Mouse (Mus musculus): Measurements from ENCODE around the gene Sf3b4. TPM values are rescaled to one million over a fixed set of nuclear protein-coding genes. Genes with fewer than 3 reads are reported as not detected.
A peak's percentile ranks its signal among the peaks of the same experiment; 100 is the strongest.

Sf3b4 gene
- polyA plus RNA-seq, 1 experiment from 2014 or later, result 103 TPM

- DNase-seq (no peak), ATAC-seq (ENCODE audit: low read depth) (no peak)
- peak overlapping the region; percentile 62; the same call in 1 of the 2 replicates for H3K9ac ChIP-seq
- H3K36me3 ChIP-seq, result peaks cover 52% of the 10 kb centered on the region
- H3K4me2 ChIP-seq, result no peak overlapping the region; the same call in 1 of the 2 replicates
- no peak overlapping the region for H3K27ac ChIP-seq
- H3K9me3 ChIP-seq (replicated peaks), result no peaks in the 10 kb centered on the region
- H3K27me3 ChIP-seq, result no peaks in the 10 kb centered on the region
- H3K4me3 ChIP-seq (replicated peaks), result no peak overlapping the region
- 85% methylated on average over 6 of the region's 6 CpGs for WGBS (ENCODE audit: insufficient replicate concordance)
- peaks cover 49% of the 10 kb centered on the region for H3K4me1 ChIP-seq (replicated peaks)
These were observed 3.1 kb downstream of the Sf3b4 start for GRCm38 (mm10) chr3:96175251-96175650.

GRCm38 (mm10) chr3:96178427-96178826 is 6.3 kb downstream of the Sf3b4 start:
- Histone ChIP-seq H3K4me3 (replicated peaks) (no peak overlapping the region), H3K9ac (no peak overlapping the region), H3K36me3 (peaks cover 52% of the 10 kb centered on the region), H3K4me1 (replicated peaks) (peaks cover 43% of the 10 kb centered on the region), H3K4me2 (no peak overlapping the region), H3K9me3 (replicated peaks) (no peaks in the 10 kb centered on the region), H3K27me3 (peaks cover 28% of the 10 kb centered on the region), H3K27ac (no peak overlapping the region)
- DNase-seq, result no peak
- 81% methylated on average over 4 of the region's 4 CpGs for WGBS (ENCODE audit: insufficient replicate concordance)
- no peak for ATAC-seq (ENCODE audit: low read depth)

DNA sequence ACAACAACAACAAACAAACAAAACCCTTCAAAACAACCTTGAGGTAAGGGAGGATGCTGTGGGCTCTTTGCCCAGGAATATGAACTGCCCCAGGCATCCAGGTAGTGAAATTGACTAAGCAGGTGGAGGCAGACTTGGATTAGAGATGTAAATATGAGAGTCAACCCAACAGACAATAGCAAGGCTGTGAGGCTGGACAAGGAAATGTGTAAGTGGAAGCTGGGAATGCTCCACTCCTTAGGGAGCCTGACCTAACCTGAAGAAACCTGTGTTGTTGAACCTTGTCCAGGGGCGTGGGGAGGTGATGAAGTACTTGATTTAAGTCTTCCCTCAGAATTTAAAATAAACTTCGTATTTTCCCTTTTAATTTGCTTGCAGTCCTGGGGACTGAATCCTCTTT is 6.8 kb downstream of the Sf3b4 start:
- Histone ChIP-seq H3K4me2 (no peak overlapping the region), H3K9ac (no peak overlapping the region), H3K4me1 (replicated peaks) (peaks cover 38% of the 10 kb centered on the region), H3K27me3 (peaks cover 29% of the 10 kb centered on the region), H3K27ac (no peak overlapping the region), H3K36me3 (peaks cover 48% of the 10 kb centered on the region), H3K9me3 (replicated peaks) (no peaks in the 10 kb centered on the region), H3K4me3 (replicated peaks) (no peak overlapping the region)
- WGBS (ENCODE audit: insufficient replicate concordance), result 77% methylated on average over 2 of the region's 2 CpGs
- ATAC-seq (ENCODE audit: low read depth), result no peak
- DNase-seq, result no peak

DNA sequence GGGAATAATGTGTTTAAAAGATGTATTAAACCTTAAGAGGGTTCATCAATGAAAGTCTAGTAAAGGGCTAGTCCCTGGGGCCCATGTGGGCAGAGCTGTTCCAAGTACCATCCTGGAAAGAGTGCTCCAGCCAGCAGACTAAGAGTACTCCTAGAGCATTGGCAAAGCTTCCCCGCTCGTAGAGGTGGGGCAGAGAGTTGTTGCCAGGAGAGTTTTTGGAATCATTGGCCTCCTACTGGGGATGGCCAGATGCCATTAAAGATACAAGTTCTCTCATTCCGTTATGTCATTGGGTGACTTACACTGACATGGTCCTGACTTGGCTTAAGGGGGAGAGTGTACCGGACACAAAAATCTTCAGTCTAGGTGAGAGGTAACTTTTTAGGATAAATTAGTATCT is 7.4 kb downstream of the Sf3b4 start:
- no peak for ATAC-seq (ENCODE audit: low read depth)
- peaks cover 42% of the 10 kb centered on the region for H3K36me3 ChIP-seq
- WGBS (ENCODE audit: insufficient replicate concordance), result 72% methylated on average over 4 of the region's 4 CpGs

DNA sequence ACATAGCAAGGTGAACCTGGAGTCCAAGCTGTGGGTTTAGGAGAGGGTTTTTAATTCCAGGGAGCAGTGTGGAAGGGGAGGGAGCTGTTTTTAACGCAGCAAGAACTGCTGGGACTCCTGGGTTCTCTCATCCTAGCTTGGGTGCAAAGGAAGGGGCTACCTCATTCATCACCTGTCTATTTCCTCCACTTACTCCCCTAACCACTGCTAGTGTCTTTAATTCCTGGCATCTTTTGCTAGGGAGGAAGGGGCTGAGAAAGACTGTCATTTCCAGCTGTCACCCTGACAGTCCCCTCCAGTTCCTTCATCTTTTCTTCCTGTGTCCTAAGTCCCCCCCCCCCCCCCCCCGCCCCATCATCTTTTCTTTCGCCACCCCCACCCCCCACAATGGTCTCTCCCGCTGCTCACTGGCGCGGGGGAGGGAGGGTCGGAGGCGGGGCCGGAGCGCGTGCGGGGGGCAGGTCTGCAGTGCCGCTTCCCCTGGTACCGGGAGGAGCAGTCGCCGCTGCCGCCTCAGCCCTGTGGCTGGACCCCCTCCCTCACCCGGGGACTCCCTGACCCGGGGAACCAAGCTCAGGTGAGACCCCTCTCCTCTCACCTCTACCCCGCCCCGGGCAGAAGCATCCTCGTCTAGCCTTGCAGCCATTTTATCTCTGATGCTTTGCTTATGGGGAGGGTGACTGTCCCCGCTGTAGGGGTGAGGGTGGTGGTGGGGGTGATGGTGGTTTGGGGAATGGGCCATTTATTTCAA is 8.8 kb downstream of the Sf3b4 start, which contains the start of gene Sv2a:
TSS of gene Sv2a (plus strand) at position 425 of the 751 bp plus-strand sequence.
- H3K27ac ChIP-seq, result no peak within 1 kb of the TSS
- no peak for DNase-seq
- no peak for ATAC-seq (ENCODE audit: low read depth)
- H3K9me3 ChIP-seq (replicated peaks), result no peaks in the 10 kb centered on the region
- H3K4me1 ChIP-seq (replicated peaks), result peaks cover 23% of the 10 kb centered on the region
- H3K4me2 ChIP-seq, result peak within 1 kb of the TSS; percentile 67
- peak within 1 kb of the TSS; percentile 51; the same call in 1 of the 2 replicates for H3K9ac ChIP-seq
- peaks cover 32% of the 10 kb centered on the region for H3K27me3 ChIP-seq
- H3K36me3 ChIP-seq, result peaks cover 28% of the 10 kb centered on the region
- peak within 1 kb of the TSS; percentile 54 for H3K4me3 ChIP-seq (replicated peaks)
- 1% methylated on average over 19 of the region's 23 CpGs for WGBS (ENCODE audit: insufficient replicate concordance)

More for the DNA sequence above, 7.4 kb downstream of the Sf3b4 start:
- Histone ChIP-seq H3K9me3 (replicated peaks) (no peaks in the 10 kb centered on the region), H3K4me3 (replicated peaks) (no peak overlapping the region), H3K9ac (no peak overlapping the region), H3K27ac (no peak overlapping the region), H3K4me2 (no peak overlapping the region), H3K27me3 (peaks cover 32% of the 10 kb centered on the region), H3K4me1 (replicated peaks) (peaks cover 32% of the 10 kb centered on the region)
- DNase-seq, result no peak

DNA sequence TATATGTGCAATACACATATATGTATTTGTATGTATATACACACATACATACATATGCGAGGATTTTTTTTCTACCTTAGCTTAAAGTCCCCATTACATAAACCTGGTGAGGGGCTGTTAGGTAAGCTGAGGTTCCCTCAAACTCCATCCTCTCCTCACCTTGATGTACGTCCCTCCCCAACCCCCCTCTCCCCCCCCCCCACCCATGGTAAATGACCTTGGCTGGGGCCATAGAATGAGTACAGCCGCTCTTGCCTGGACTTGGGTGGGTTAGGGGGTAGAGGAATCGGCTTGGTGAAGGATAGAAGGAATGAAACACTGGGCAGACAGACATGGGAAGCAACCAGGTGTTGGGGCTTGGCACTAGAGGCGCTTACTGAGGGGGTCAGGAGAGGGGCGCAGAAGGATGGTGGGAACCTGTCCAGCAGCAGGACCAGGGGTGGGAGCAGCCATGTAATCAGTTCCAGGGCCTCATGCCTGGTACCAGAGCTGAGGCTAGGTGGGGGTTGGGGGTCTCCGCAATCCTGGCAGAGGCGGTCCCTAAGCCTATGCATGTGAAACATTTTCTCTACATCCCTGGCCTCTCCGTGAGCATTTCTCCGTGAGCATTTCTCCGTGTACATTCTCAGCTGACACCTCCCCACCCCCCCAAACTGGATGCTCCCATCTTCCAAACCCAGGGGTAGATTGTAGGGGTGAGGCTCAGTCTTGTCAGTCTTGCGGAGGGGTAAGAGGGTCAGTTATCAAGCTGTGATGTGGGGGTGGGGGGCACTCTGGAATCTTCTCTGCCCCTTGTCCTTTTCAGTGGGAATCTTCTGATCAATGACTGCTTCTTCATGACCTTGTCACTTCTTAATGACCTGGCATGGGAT is 9.6 kb downstream of the Sf3b4 start:
- 46% methylated on average over 12 of the region's 12 CpGs for WGBS (ENCODE audit: insufficient replicate concordance)
- ATAC-seq (ENCODE audit: low read depth) (no peak), DNase-seq (no peak)
- H3K4me2 ChIP-seq, result peak overlapping the region; percentile 67
- H3K9ac ChIP-seq, result no peak overlapping the region
- peaks cover 20% of the 10 kb centered on the region for H3K36me3 ChIP-seq
- H3K9me3 ChIP-seq (replicated peaks), result no peaks in the 10 kb centered on the region
- peaks cover 32% of the 10 kb centered on the region for H3K27me3 ChIP-seq
- peak overlapping the region; percentile 54; the same call in 1 of the 2 replicates for H3K4me3 ChIP-seq (replicated peaks)
- no peak overlapping the region for H3K27ac ChIP-seq
- peaks cover 17% of the 10 kb centered on the region for H3K4me1 ChIP-seq (replicated peaks)

- DNase-seq (no peak), ATAC-seq (ENCODE audit: low read depth) (no peak)
- no peak overlapping the region for H3K4me3 ChIP-seq (replicated peaks)
- no peak overlapping the region for H3K4me2 ChIP-seq
- 22% methylated on average over 4 of the region's 4 CpGs for WGBS (ENCODE audit: insufficient replicate concordance)
- peaks cover 15% of the 10 kb centered on the region for H3K36me3 ChIP-seq
- peaks cover 16% of the 10 kb centered on the region for H3K4me1 ChIP-seq (replicated peaks)
- H3K27me3 ChIP-seq, result peaks cover 32% of the 10 kb centered on the region
- no peak overlapping the region for H3K9ac ChIP-seq
- H3K27ac ChIP-seq, result no peak overlapping the region
- no peaks in the 10 kb centered on the region for H3K9me3 ChIP-seq (replicated peaks)
These were observed 10.2 kb downstream of the Sf3b4 start for GRCm38 (mm10) chr3:96182382-96182776.

DNA sequence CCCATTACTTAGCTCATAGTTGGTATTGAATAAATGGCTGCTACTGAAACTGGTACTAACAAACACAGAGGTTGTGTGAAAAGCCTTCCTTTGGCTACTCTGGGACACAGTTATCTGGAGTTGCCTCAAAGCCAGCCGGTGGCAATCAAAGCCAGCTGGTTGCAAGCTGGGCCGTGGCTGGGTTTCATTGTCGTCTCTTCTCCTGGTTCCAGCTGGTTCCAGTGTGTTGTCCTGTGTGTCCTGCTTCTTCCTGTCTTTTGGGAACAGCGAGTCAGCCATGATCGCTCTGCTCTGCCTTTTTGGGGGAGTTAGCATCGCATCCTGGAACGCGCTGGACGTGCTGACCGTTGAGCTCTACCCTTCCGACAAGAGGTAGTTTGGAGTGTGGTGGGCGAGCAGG is 20.8 kb downstream of the Sf3b4 start:
- Histone ChIP-seq H3K4me2 (no peak overlapping the region), H3K4me1 (replicated peaks) (peaks cover 15% of the 10 kb centered on the region), H3K27me3 (peaks cover 11% of the 10 kb centered on the region; the same call in 1 of the 2 replicates), H3K36me3 (peaks cover 6% of the 10 kb centered on the region; the same call in 1 of the 2 replicates), H3K27ac (no peak overlapping the region), H3K9me3 (replicated peaks) (peaks cover 4% of the 10 kb centered on the region), H3K4me3 (replicated peaks) (no peak overlapping the region), H3K9ac (no peak overlapping the region)
- no peak for DNase-seq
- WGBS (ENCODE audit: insufficient replicate concordance), result 55% methylated on average over 12 of the region's 12 CpGs
- no peak for ATAC-seq (ENCODE audit: low read depth)

DNA sequence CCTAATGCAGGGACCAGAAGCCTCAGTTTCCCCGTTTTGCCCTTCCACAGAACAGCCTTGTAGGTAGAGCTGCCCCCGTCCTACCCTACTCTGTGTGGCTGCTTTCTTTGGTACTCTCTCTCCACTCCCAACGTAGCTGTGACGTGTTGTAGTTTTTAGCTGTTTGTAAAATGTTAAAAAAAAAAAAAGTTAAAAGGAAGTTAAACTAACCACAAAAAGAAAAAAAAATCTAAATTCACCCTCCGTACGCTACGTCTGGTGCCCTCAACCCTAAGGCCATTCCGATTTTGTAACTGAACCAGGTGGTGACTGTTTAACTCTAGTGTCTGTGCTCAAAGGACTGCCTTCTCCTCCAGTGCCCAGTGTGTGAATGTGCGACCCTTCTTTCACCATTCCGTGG is 22.8 kb downstream of the Sf3b4 start:
- Histone ChIP-seq H3K4me1 (replicated peaks) (peaks cover 30% of the 10 kb centered on the region), H3K4me3 (replicated peaks) (no peak overlapping the region)
- WGBS (ENCODE audit: insufficient replicate concordance), result 62% methylated on average over 10 of the region's 10 CpGs

GRCm38 (mm10) chr3:96195616-96196313 is 23.6 kb downstream of the Sf3b4 start:
- H3K27me3 ChIP-seq, result peaks cover 11% of the 10 kb centered on the region; the same call in 1 of the 2 replicates
- H3K4me2 ChIP-seq, result peak overlapping the region; percentile 99; the same call in 1 of the 2 replicates
- no peak overlapping the region; the same call in 1 of the 2 replicates for H3K4me3 ChIP-seq (replicated peaks)
- peaks cover 30% of the 10 kb centered on the region for H3K4me1 ChIP-seq (replicated peaks)
- no peak for ATAC-seq (ENCODE audit: low read depth)
- peaks cover 4% of the 10 kb centered on the region for H3K9me3 ChIP-seq (replicated peaks)
- no peak overlapping the region; the same call in 1 of the 2 replicates for H3K27ac ChIP-seq
- peaks cover 6% of the 10 kb centered on the region; the same call in 1 of the 2 replicates for H3K36me3 ChIP-seq
- H3K9ac ChIP-seq, result no peak overlapping the region
- no peak for DNase-seq
- WGBS (ENCODE audit: insufficient replicate concordance), result 84% methylated on average over 11 of the region's 11 CpGs

More for the DNA sequence above, 22.8 kb downstream of the Sf3b4 start:
- Histone ChIP-seq H3K9me3 (replicated peaks) (peaks cover 4% of the 10 kb centered on the region), H3K9ac (no peak overlapping the region), H3K4me2 (no peak overlapping the region), H3K27me3 (peaks cover 11% of the 10 kb centered on the region; the same call in 1 of the 2 replicates), H3K36me3 (peaks cover 6% of the 10 kb centered on the region; the same call in 1 of the 2 replicates), H3K27ac (no peak overlapping the region)
- DNase-seq, result no peak
- no peak for ATAC-seq (ENCODE audit: low read depth)
